Mouse (Mus musculus): ENCODE results near the gene Ctnnd1.

Ctnnd1 gene

GRCm38 (mm10) chr2:84646138-84646537 is 4.4 kb downstream of the Ctnnd1 start:
- 50% methylated on average over 1 of the region's 1 CpGs for WGBS

- WGBS = 33% methylated on average over 5 of the region's 5 CpGs
These were observed 11.9 kb downstream of the Ctnnd1 start for GRCm38 (mm10) chr2:84638428-84639220.

- 30% methylated on average over 7 of the region's 7 CpGs for WGBS
These were observed 13.0 kb downstream of the Ctnnd1 start for GRCm38 (mm10) chr2:84637452-84638165.

GRCm38 (mm10) chr2:84636231-84636741 is 14.3 kb downstream of the Ctnnd1 start:
- 36% methylated on average over 8 of the region's 8 CpGs for WGBS

GRCm38 (mm10) chr2:84635611-84636010 is 15.0 kb downstream of the Ctnnd1 start:
- WGBS = 26% methylated on average over 2 of the region's 2 CpGs

GRCm38 (mm10) chr2:84634934-84635482 is 15.6 kb downstream of the Ctnnd1 start:
- 38% methylated on average over 4 of the region's 4 CpGs for WGBS

- 51% methylated on average over 4 of the region's 4 CpGs for WGBS
These were observed 16.6 kb downstream of the Ctnnd1 start for GRCm38 (mm10) chr2:84634006-84634405.

GRCm38 (mm10) chr2:84632999-84633398 is 17.6 kb downstream of the Ctnnd1 start:
- 35% methylated on average over 3 of the region's 3 CpGs for WGBS

- 95% methylated on average over 1 of the region's 1 CpGs for WGBS
These were observed 18.6 kb downstream of the Ctnnd1 start for GRCm38 (mm10) chr2:84632001-84632400.

GRCm38 (mm10) chr2:84627036-84627435 is 23.5 kb downstream of the Ctnnd1 start:
- 78% methylated on average over 3 of the region's 3 CpGs for WGBS

GRCm38 (mm10) chr2:84626366-84626975 is 24.1 kb downstream of the Ctnnd1 start:
- 84% methylated on average over 7 of the region's 7 CpGs for WGBS

GRCm38 (mm10) chr2:84624201-84624600 is 26.4 kb downstream of the Ctnnd1 start:
- WGBS = 95% methylated on average over 17 of the region's 17 CpGs

GRCm38 (mm10) chr2:84623428-84624119 is 27.0 kb downstream of the Ctnnd1 start:
- WGBS = 76% methylated on average over 3 of the region's 3 CpGs

GRCm38 (mm10) chr2:84622668-84623067 is 27.9 kb downstream of the Ctnnd1 start:
- 25% methylated on average over 2 of the region's 2 CpGs for WGBS

- WGBS = 94% methylated on average over 21 of the region's 21 CpGs
These were observed 30.8 kb downstream of the Ctnnd1 start for GRCm38 (mm10) chr2:84619646-84620340.

- 48% methylated on average over 2 of the region's 2 CpGs for WGBS
These were observed 31.7 kb downstream of the Ctnnd1 start for GRCm38 (mm10) chr2:84618914-84619313.

- 59% methylated on average over 3 of the region's 3 CpGs for WGBS
These were observed 32.7 kb downstream of the Ctnnd1 start for GRCm38 (mm10) chr2:84617637-84618515.

GRCm38 (mm10) chr2:84612764-84613163 is 37.8 kb downstream of the Ctnnd1 start:
- WGBS = 88% methylated on average over 6 of the region's 6 CpGs

- WGBS = 75% methylated on average over 1 of the region's 1 CpGs
These were observed 42.7 kb downstream of the Ctnnd1 start for GRCm38 (mm10) chr2:84607842-84608241.

GRCm38 (mm10) chr2:84600977-84601376 is 49.6 kb downstream of the Ctnnd1 start:
- WGBS = 58% methylated on average over 2 of the region's 2 CpGs

Measured in cerebral cortex, adult 2 months (tissue).